Mouse (Mus musculus): ENCODE results near the gene Pard6b. TPM values are rescaled to one million over a fixed set of nuclear protein-coding genes. Genes with fewer than 3 reads are reported as not detected.

The Pard6b gene
- polyA plus RNA-seq, 1 experiment from 2014 or later = 7.5 TPM

DNA sequence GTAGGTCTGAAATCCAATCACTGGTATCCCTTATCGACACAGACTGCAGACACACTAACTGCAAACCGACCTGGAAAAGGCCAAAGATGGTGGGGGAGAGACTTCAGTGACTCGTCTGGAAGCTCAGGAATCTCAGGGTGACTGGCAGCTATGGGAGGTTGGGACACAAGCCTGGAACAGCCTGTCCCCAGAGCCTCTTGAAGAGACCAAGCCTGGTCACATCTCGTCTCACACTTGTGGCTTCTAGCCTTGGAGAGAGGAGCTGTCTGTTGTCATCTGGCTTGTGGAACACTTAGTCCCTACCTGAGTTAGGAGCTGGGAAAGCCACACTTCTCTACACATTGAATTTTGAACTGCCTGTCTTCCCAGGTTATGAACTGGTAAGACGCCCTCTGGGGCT, 10.4 kb upstream of the Pard6b start:
- Histone ChIP-seq H3K4me2 (no peak overlapping the region), H3K4me1 (peaks cover 4% of the 10 kb centered on the region; the same call in 1 of the 2 replicates), H3K36me3 (replicated peaks) (no peaks in the 10 kb centered on the region), H3K9ac (no peak overlapping the region), H3K4me3 (no peak overlapping the region), H3K27ac (no peak overlapping the region), H3K9me3 (no peaks in the 10 kb centered on the region), H3K27me3 (replicated peaks) (no peaks in the 10 kb centered on the region)
- 63% methylated on average over 5 of the region's 5 CpGs for WGBS
- ATAC-seq (replicated peaks) = no peak

DNA sequence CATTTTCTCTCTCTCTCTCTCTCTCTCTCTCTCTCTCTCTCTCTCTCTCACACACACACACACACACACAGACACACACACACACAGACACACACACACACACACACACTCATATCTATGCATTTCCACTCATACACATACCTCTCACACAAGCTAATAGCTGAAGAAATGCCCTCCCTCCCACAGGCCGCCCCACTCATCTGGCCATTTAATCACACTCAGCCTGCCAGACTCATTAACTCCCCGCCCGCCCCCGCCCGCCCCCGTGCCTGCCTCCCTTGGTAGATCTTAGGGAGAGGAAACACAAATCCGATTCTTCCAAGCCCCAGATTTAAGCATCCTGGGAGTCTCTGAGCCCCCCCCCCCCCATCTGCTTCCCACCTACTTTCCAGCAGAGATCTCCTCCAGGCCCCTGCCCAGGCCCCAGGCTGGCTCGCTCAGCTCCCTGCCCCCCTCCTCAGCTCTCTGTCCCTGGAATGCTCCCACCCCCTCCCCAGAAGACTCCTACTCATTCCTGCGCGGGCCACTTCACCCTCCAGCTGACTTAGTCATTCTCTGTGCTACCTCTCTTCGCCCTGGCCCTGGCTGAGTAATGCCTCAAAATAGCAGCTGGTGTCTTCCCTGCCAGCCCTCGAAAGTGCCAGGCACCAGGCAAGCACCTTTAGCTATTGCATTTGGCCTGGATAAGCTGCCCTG, 8.2 kb upstream of the Pard6b start:
- WGBS = 6% methylated on average over 11 of the region's 12 CpGs
- ATAC-seq (replicated peaks) = no peak
- no peak overlapping the region for H3K27ac ChIP-seq

GRCm38 (mm10) chr2:168073722-168074121, 7.1 kb upstream of the Pard6b start:
- Histone ChIP-seq H3K9ac (no peak overlapping the region), H3K9me3 (no peaks in the 10 kb centered on the region), H3K4me2 (no peak overlapping the region), H3K4me1 (peaks cover 4% of the 10 kb centered on the region; the same call in 1 of the 2 replicates), H3K4me3 (no peak overlapping the region), H3K27me3 (replicated peaks) (no peaks in the 10 kb centered on the region), H3K36me3 (replicated peaks) (no peaks in the 10 kb centered on the region), H3K27ac (no peak overlapping the region)
- 72% methylated on average over 5 of the region's 5 CpGs for WGBS
- ATAC-seq (replicated peaks) = no peak

More for the DNA sequence above, 8.2 kb upstream of the Pard6b start:
- no peaks in the 10 kb centered on the region for H3K9me3 ChIP-seq
- H3K4me3 ChIP-seq = no peak overlapping the region
- H3K36me3 ChIP-seq (replicated peaks) = no peaks in the 10 kb centered on the region
- peaks cover 4% of the 10 kb centered on the region; the same call in 1 of the 2 replicates for H3K4me1 ChIP-seq
- no peak overlapping the region for H3K9ac ChIP-seq
- H3K4me2 ChIP-seq = no peak overlapping the region
- no peaks in the 10 kb centered on the region for H3K27me3 ChIP-seq (replicated peaks)

- WGBS = 63% methylated on average over 3 of the region's 3 CpGs
These were observed 6.3 kb upstream of the Pard6b start for GRCm38 (mm10) chr2:168074457-168074856.

GRCm38 (mm10) chr2:168076840-168077576, 3.8 kb upstream of the Pard6b start:
- H3K4me3 ChIP-seq = no peak overlapping the region
- no peak for ATAC-seq (replicated peaks)
- 80% methylated on average over 20 of the region's 20 CpGs for WGBS
- H3K4me1 ChIP-seq = peaks cover 16% of the 10 kb centered on the region
- no peaks in the 10 kb centered on the region for H3K36me3 ChIP-seq (replicated peaks)
- H3K27ac ChIP-seq = no peak overlapping the region
- no peak overlapping the region for H3K9ac ChIP-seq
- no peaks in the 10 kb centered on the region for H3K27me3 ChIP-seq (replicated peaks)
- H3K4me2 ChIP-seq = no peak overlapping the region
- no peaks in the 10 kb centered on the region for H3K9me3 ChIP-seq

More at GRCm38 (mm10) chr2:168074457-168074856, 6.3 kb upstream of the Pard6b start:
- Histone ChIP-seq H3K4me1 (peaks cover 4% of the 10 kb centered on the region; the same call in 1 of the 2 replicates), H3K4me2 (no peak overlapping the region), H3K27ac (no peak overlapping the region), H3K9ac (no peak overlapping the region), H3K4me3 (no peak overlapping the region), H3K27me3 (replicated peaks) (no peaks in the 10 kb centered on the region), H3K36me3 (replicated peaks) (no peaks in the 10 kb centered on the region), H3K9me3 (no peaks in the 10 kb centered on the region)
- ATAC-seq (replicated peaks) = no peak

DNA sequence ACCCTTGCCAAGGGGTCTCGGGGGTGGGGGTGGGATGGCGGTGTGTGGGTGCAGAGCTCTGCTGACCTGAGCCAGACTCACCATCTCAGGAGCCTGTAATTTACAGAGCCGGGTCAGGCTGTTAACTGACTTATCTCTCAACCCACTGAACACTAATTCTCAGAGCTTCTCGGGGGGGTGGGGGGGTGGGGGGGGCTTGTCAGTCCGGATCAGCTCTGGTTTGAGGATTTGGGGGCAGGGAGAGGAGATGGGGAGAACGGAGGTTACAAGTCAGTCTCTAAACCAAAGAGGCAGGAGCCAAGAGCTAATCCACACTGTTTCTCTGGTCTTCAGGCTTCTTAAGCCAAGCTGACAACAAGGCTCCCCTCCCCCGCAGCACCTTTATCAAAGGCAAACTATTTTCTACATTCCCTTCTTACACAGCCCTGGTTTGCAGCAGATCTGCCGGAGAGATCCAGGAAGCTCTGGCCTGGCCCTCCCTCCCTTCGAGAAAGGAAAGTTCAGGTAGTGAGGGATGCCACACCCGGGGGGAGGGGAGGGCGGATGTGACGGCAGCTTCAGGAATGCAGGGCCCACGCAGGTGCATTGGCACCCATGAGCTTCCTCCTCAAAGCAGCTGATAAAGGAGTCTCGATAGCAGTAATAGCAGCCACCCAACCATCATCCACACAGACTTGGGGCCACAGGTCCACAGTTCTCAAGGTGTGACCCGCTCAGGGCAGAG, 2.5 kb upstream of the Pard6b start:
- Histone ChIP-seq H3K9ac (no peak overlapping the region), H3K4me2 (no peak overlapping the region)

GRCm38 (mm10) chr2:168081299-168081932, 612 bp downstream of the Pard6b start:
- H3K27ac ChIP-seq = peak overlapping the region; percentile 96
- peak overlapping the region; percentile 83 for H3K9ac ChIP-seq
- H3K9me3 ChIP-seq = no peaks in the 10 kb centered on the region
- H3K4me1 ChIP-seq = peaks cover 23% of the 10 kb centered on the region
- WGBS = under 1% methylated on average over 49 of the region's 49 CpGs
- 0 out of 2 replicates have a peak, but pooled peaks cover 3% of the 10 kb centered on the region for H3K27me3 ChIP-seq (replicated peaks)
- no peak; the same call in 1 of the 2 replicates for ATAC-seq (replicated peaks)
- H3K36me3 ChIP-seq (replicated peaks) = no peaks in the 10 kb centered on the region
- H3K4me3 ChIP-seq = peak overlapping the region; percentile 82
- peak overlapping the region; percentile 79 for H3K4me2 ChIP-seq

More for the DNA sequence above, 2.5 kb upstream of the Pard6b start:
- H3K27me3 ChIP-seq (replicated peaks) = 0 out of 2 replicates have a peak, but pooled peaks cover 3% of the 10 kb centered on the region
- H3K4me3 ChIP-seq = no peak overlapping the region
- H3K9me3 ChIP-seq = no peaks in the 10 kb centered on the region
- ATAC-seq (replicated peaks) = no peak
- H3K36me3 ChIP-seq (replicated peaks) = no peaks in the 10 kb centered on the region
- peaks cover 23% of the 10 kb centered on the region for H3K4me1 ChIP-seq
- 46% methylated on average over 15 of the region's 15 CpGs for WGBS
- no peak overlapping the region for H3K27ac ChIP-seq

GRCm38 (mm10) chr2:168081933-168082306, 1.1 kb downstream of the Pard6b start:
- WGBS = 3% methylated on average over 14 of the region's 14 CpGs
- Histone ChIP-seq H3K9ac (peak overlapping the region; percentile 83), H3K27me3 (replicated peaks) (0 out of 2 replicates have a peak, but pooled peaks cover 3% of the 10 kb centered on the region), H3K36me3 (replicated peaks) (no peaks in the 10 kb centered on the region), H3K27ac (0 out of 2 replicates have a peak overlapping the region, but pooled peaks have one; percentile 96), H3K4me1 (peaks cover 23% of the 10 kb centered on the region), H3K4me2 (peak overlapping the region; percentile 79), H3K9me3 (no peaks in the 10 kb centered on the region), H3K4me3 (peak overlapping the region; percentile 82)
- ATAC-seq (replicated peaks) = no peak

GRCm38 (mm10) chr2:168083593-168083992, 2.8 kb downstream of the Pard6b start:
- H3K4me3 ChIP-seq = no peak overlapping the region
- H3K9me3 ChIP-seq = no peaks in the 10 kb centered on the region
- H3K27ac ChIP-seq = no peak overlapping the region
- H3K4me2 ChIP-seq = no peak overlapping the region
- ATAC-seq (replicated peaks) = no peak
- no peak overlapping the region for H3K9ac ChIP-seq
- 88% methylated on average over 2 of the region's 2 CpGs for WGBS
- peaks cover 23% of the 10 kb centered on the region for H3K4me1 ChIP-seq
- no peaks in the 10 kb centered on the region for H3K36me3 ChIP-seq (replicated peaks)
- H3K27me3 ChIP-seq (replicated peaks) = 0 out of 2 replicates have a peak, but pooled peaks cover 3% of the 10 kb centered on the region

GRCm38 (mm10) chr2:168084228-168084627, 3.4 kb downstream of the Pard6b start:
- Histone ChIP-seq H3K4me1 (peaks cover 23% of the 10 kb centered on the region), H3K27me3 (replicated peaks) (0 out of 2 replicates have a peak, but pooled peaks cover 3% of the 10 kb centered on the region), H3K9me3 (no peaks in the 10 kb centered on the region), H3K9ac (no peak overlapping the region), H3K4me3 (no peak overlapping the region), H3K36me3 (replicated peaks) (no peaks in the 10 kb centered on the region), H3K27ac (no peak overlapping the region), H3K4me2 (no peak overlapping the region)
- WGBS = 93% methylated on average over 7 of the region's 7 CpGs
- no peak for ATAC-seq (replicated peaks)

- 72% methylated on average over 10 of the region's 10 CpGs for WGBS
These were observed 4.9 kb downstream of the Pard6b start for GRCm38 (mm10) chr2:168085621-168086265.

More at GRCm38 (mm10) chr2:168085621-168086265, 4.9 kb downstream of the Pard6b start:
- H3K27ac ChIP-seq = no peak overlapping the region
- no peaks in the 10 kb centered on the region for H3K9me3 ChIP-seq
- H3K9ac ChIP-seq = no peak overlapping the region
- no peak overlapping the region for H3K4me2 ChIP-seq
- H3K4me3 ChIP-seq = no peak overlapping the region
- H3K36me3 ChIP-seq (replicated peaks) = no peaks in the 10 kb centered on the region
- peaks cover 17% of the 10 kb centered on the region for H3K4me1 ChIP-seq
- H3K27me3 ChIP-seq (replicated peaks) = 0 out of 2 replicates have a peak, but pooled peaks cover 3% of the 10 kb centered on the region
- no peak for ATAC-seq (replicated peaks)

Measured in midbrain, embryonic 15.5 days (tissue).